Mouse (Mus musculus): ENCODE data around the gene 4931428F04Rik.

4931428F04Rik gene

GRCm38 (mm10) chr8:105231503-105232320 lies 58.0 kb downstream of the 4931428F04Rik start:
- in situ Hi-C loops (cut with MboI, MseI) = no loop called here
